Mouse (Mus musculus) bone marrow macrophage, adult 2 months (primary cell): ENCODE measurements around the gene Hmga1b.

Experiments
- CTCF ChIP-seq: IDR thresholded peaks from 2 replicates; pipeline ENCODE4 v1.5.1; 2012; ENCODE audit warnings: low read depth, mild to moderate bottlenecking, low read length, moderate library complexity
- POLR2A ChIP-seq: IDR thresholded peaks from 2 replicates; pipeline ENCODE4 v1.6.1; 2012; ENCODE audit warnings: mild to moderate bottlenecking, low read depth, low read length, borderline replicate concordance

GRCm38 (mm10) chr11:120713580-120714518 is 48.7 kb upstream of the Hmga1b start, which contains the start of the genes Cenpx and Lrrc45:
- TF ChIP-seq POLR2A (peak; percentile 52; the same call in 1 of the 2 replicates), CTCF (no peak)
